Mouse (Mus musculus) heart, embryonic 13.5 days (tissue): ENCODE measurements around the gene Pde6h. TPM values are rescaled to one million over a fixed set of nuclear protein-coding genes. Genes with fewer than 3 reads are reported as not detected.

Source experiments
- ATAC-seq: fragments of 200-750 bp; cut with Nextera tagmentation; 2 replicates; pipeline ENCODE4 v1.8.0; 2017; ENCODE audit warnings: moderate TSS enrichment; ENCODE audit not compliant: insufficient number of reproducible peaks, low FRiP score, low TSS enrichment; ENCODE audit errors: extremely low read depth
- H3K27ac ChIP-seq: fragments of 300-500 bp; sonication (generic); replicated peaks from 2 replicates; pipeline ENCODE4 v1.5.1; 2015; ENCODE audit warnings: moderate library complexity, mild to moderate bottlenecking, inconsistent platforms
- H3K27me3 ChIP-seq: fragments of 300-500 bp; sonication (generic); replicated peaks from 2 replicates; pipeline ENCODE4 v1.6.1; 2015; ENCODE audit warnings: mild to moderate bottlenecking, inconsistent platforms
- H3K36me3 ChIP-seq: fragments of 300-500 bp; sonication (generic); 2 replicates; pipeline ENCODE4 v1.6.1; 2015; ENCODE audit warnings: mild to moderate bottlenecking, inconsistent platforms
- H3K4me1 ChIP-seq: fragments of 300-500 bp; sonication (generic); 2 replicates; pipeline ENCODE4 v1.6.1; 2015; ENCODE audit warnings: inconsistent platforms
- H3K4me2 ChIP-seq: fragments of 300-500 bp; sonication (generic); 2 replicates; pipeline ENCODE4 v1.6.1; 2015; ENCODE audit warnings: inconsistent platforms, mild to moderate bottlenecking, moderate library complexity
- H3K4me3 ChIP-seq: fragments of 300-500 bp; sonication (generic); 2 replicates; pipeline ENCODE4 v1.5.1; 2015; ENCODE audit warnings: moderate library complexity, mild to moderate bottlenecking, inconsistent platforms
- H3K9ac ChIP-seq: fragments of 300-500 bp; sonication (generic); 2 replicates; pipeline ENCODE4 v1.6.1; 2015; ENCODE audit warnings: inconsistent platforms, mild to moderate bottlenecking, moderate library complexity
- H3K9me3 ChIP-seq: fragments of 300-500 bp; sonication (generic); 2 replicates; pipeline ENCODE4 v1.6.1; 2016; ENCODE audit warnings: inconsistent platforms
- WGBS: fragments of 180-500 bp; shearing (Covaris S2); methylation state at CpG from one replicate; pipeline ENCODE4 v1.1.7; 2015; ENCODE audit warnings: mixed read lengths; 5-methylcytosine and 5-hydroxymethylcytosine counted together
- polyA plus RNA-seq: library from polyadenylated mRNA; unstranded; fragments of >200 nt; fragmentation: Nextera tagmentation; extraction: Ambion mirVana; gene quantifications from 2 replicates; pipeline ENCODE4 v1.2.1, GENCODE M21; 2015

Gene Pde6h
- polyA plus RNA-seq, 1 experiment from 2014 or later, result not detected

- Histone ChIP-seq H3K36me3 (no peaks in the 10 kb centered on the region), H3K4me1 (peaks cover 48% of the 10 kb centered on the region), H3K9ac (no peak overlapping the region), H3K4me2 (no peak overlapping the region), H3K27ac (no peak overlapping the region), H3K9me3 (no peaks in the 10 kb centered on the region), H3K27me3 (no peaks in the 10 kb centered on the region), H3K4me3 (no peak overlapping the region)
- no peak for ATAC-seq
Measured at GRCm38 (mm10) chr6:136943392-136943791, 19.8 kb downstream of the Pde6h start.

GRCm38 (mm10) chr6:136944511-136944910 is 20.9 kb downstream of the Pde6h start:
- Histone ChIP-seq H3K9ac (no peak overlapping the region), H3K4me1 (peaks cover 38% of the 10 kb centered on the region), H3K4me2 (no peak overlapping the region), H3K4me3 (no peak overlapping the region), H3K36me3 (no peaks in the 10 kb centered on the region), H3K27me3 (no peaks in the 10 kb centered on the region), H3K27ac (no peak overlapping the region), H3K9me3 (no peaks in the 10 kb centered on the region)
- no peak for ATAC-seq
- WGBS, result 78% methylated on average over 8 of the region's 8 CpGs

- peaks cover 21% of the 10 kb centered on the region for H3K4me1 ChIP-seq
- H3K27me3 ChIP-seq, result no peaks in the 10 kb centered on the region
- no peak overlapping the region for H3K4me2 ChIP-seq
- no peak overlapping the region for H3K9ac ChIP-seq
- 73% methylated on average over 5 of the region's 5 CpGs for WGBS
- ATAC-seq, result no peak
- H3K4me3 ChIP-seq, result no peak overlapping the region
- no peak overlapping the region for H3K27ac ChIP-seq
- H3K9me3 ChIP-seq, result no peaks in the 10 kb centered on the region
- no peaks in the 10 kb centered on the region for H3K36me3 ChIP-seq
Measured at GRCm38 (mm10) chr6:136946241-136946640, 22.6 kb downstream of the Pde6h start.

GRCm38 (mm10) chr6:136946943-136947342 is 23.3 kb downstream of the Pde6h start:
- no peak for ATAC-seq
- H3K36me3 ChIP-seq, result no peaks in the 10 kb centered on the region
- H3K4me2 ChIP-seq, result no peak overlapping the region
- WGBS, result 50% methylated on average over 8 of the region's 9 CpGs
- no peak overlapping the region for H3K9ac ChIP-seq
- H3K4me1 ChIP-seq, result peaks cover 14% of the 10 kb centered on the region
- no peak overlapping the region for H3K4me3 ChIP-seq
- H3K9me3 ChIP-seq, result no peaks in the 10 kb centered on the region
- H3K27me3 ChIP-seq, result no peaks in the 10 kb centered on the region
- no peak overlapping the region for H3K27ac ChIP-seq

- no peaks in the 10 kb centered on the region for H3K27me3 ChIP-seq
- H3K4me2 ChIP-seq, result no peak overlapping the region
- 74% methylated on average over 4 of the region's 4 CpGs for WGBS
- no peaks in the 10 kb centered on the region for H3K9me3 ChIP-seq
- peaks cover 10% of the 10 kb centered on the region; the same call in 1 of the 2 replicates for H3K4me1 ChIP-seq
- no peaks in the 10 kb centered on the region for H3K36me3 ChIP-seq
- H3K4me3 ChIP-seq, result no peak overlapping the region
- H3K27ac ChIP-seq, result no peak overlapping the region
- ATAC-seq, result no peak
- H3K9ac ChIP-seq, result no peak overlapping the region
Measured at GRCm38 (mm10) chr6:136947716-136948115, 24.1 kb downstream of the Pde6h start.

- H3K4me2 ChIP-seq, result no peak overlapping the region
- H3K9ac ChIP-seq, result no peak overlapping the region
- no peak overlapping the region for H3K27ac ChIP-seq
- no peak for ATAC-seq
- H3K4me3 ChIP-seq, result no peak overlapping the region
- 0 out of 2 replicates have a peak, but pooled peaks cover 6% of the 10 kb centered on the region for H3K4me1 ChIP-seq
- no peaks in the 10 kb centered on the region for H3K36me3 ChIP-seq
- H3K27me3 ChIP-seq, result no peaks in the 10 kb centered on the region
- WGBS, result 87% methylated on average over 2 of the region's 2 CpGs
- no peaks in the 10 kb centered on the region for H3K9me3 ChIP-seq
Measured at GRCm38 (mm10) chr6:136950171-136950570, 26.5 kb downstream of the Pde6h start.

- Histone ChIP-seq H3K27ac (no peak overlapping the region), H3K4me1 (no peaks in the 10 kb centered on the region), H3K9ac (no peak overlapping the region), H3K4me3 (no peak overlapping the region), H3K4me2 (no peak overlapping the region), H3K9me3 (no peaks in the 10 kb centered on the region), H3K36me3 (no peaks in the 10 kb centered on the region), H3K27me3 (no peaks in the 10 kb centered on the region)
- ATAC-seq, result no peak
- 80% methylated on average over 9 of the region's 9 CpGs for WGBS
Measured at GRCm38 (mm10) chr6:136952930-136953329, 29.3 kb downstream of the Pde6h start.

GRCm38 (mm10) chr6:136954192-136954591 is 30.6 kb downstream of the Pde6h start:
- Histone ChIP-seq H3K27me3 (no peaks in the 10 kb centered on the region), H3K9me3 (no peaks in the 10 kb centered on the region), H3K27ac (no peak overlapping the region), H3K9ac (no peak overlapping the region), H3K4me3 (no peak overlapping the region), H3K36me3 (no peaks in the 10 kb centered on the region), H3K4me2 (no peak overlapping the region), H3K4me1 (peaks cover 2% of the 10 kb centered on the region; the same call in 1 of the 2 replicates)
- WGBS, result 50% methylated on average over 6 of the region's 6 CpGs
- no peak for ATAC-seq

GRCm38 (mm10) chr6:136954715-136955114 is 31.1 kb downstream of the Pde6h start:
- no peak for ATAC-seq
- Histone ChIP-seq H3K4me2 (no peak overlapping the region), H3K27ac (no peak overlapping the region), H3K4me1 (peaks cover 3% of the 10 kb centered on the region; the same call in 1 of the 2 replicates), H3K36me3 (no peaks in the 10 kb centered on the region), H3K9me3 (no peaks in the 10 kb centered on the region), H3K9ac (no peak overlapping the region), H3K27me3 (no peaks in the 10 kb centered on the region), H3K4me3 (no peak overlapping the region)
- WGBS, result 88% methylated on average over 8 of the region's 8 CpGs

GRCm38 (mm10) chr6:136955240-136955639 is 31.6 kb downstream of the Pde6h start:
- no peak for ATAC-seq
- Histone ChIP-seq H3K27me3 (no peaks in the 10 kb centered on the region), H3K9me3 (no peaks in the 10 kb centered on the region), H3K9ac (no peak overlapping the region), H3K4me1 (peaks cover 3% of the 10 kb centered on the region; the same call in 1 of the 2 replicates), H3K27ac (no peak overlapping the region), H3K4me2 (no peak overlapping the region), H3K4me3 (no peak overlapping the region), H3K36me3 (no peaks in the 10 kb centered on the region)
- WGBS, result 80% methylated on average over 3 of the region's 3 CpGs

- H3K4me2 ChIP-seq, result no peak overlapping the region
- ATAC-seq, result no peak
- H3K4me3 ChIP-seq, result no peak overlapping the region
- H3K9ac ChIP-seq, result no peak overlapping the region
- 73% methylated on average over 7 of the region's 7 CpGs for WGBS
- peaks cover 3% of the 10 kb centered on the region; the same call in 1 of the 2 replicates for H3K4me1 ChIP-seq
- H3K27me3 ChIP-seq, result no peaks in the 10 kb centered on the region
- H3K27ac ChIP-seq, result no peak overlapping the region
- H3K36me3 ChIP-seq, result no peaks in the 10 kb centered on the region
- no peaks in the 10 kb centered on the region for H3K9me3 ChIP-seq
Measured at GRCm38 (mm10) chr6:136957062-136957461, 33.4 kb downstream of the Pde6h start.

- 56% methylated on average over 11 of the region's 11 CpGs for WGBS
- H3K4me2 ChIP-seq, result no peak overlapping the region
- ATAC-seq, result no peak
Measured at GRCm38 (mm10) chr6:136959131-136959530, 35.5 kb downstream of the Pde6h start.

More at GRCm38 (mm10) chr6:136959131-136959530, 35.5 kb downstream of the Pde6h start:
- Histone ChIP-seq H3K27ac (no peak overlapping the region), H3K27me3 (no peaks in the 10 kb centered on the region), H3K4me1 (peaks cover 11% of the 10 kb centered on the region), H3K4me3 (no peak overlapping the region), H3K36me3 (no peaks in the 10 kb centered on the region), H3K9ac (no peak overlapping the region), H3K9me3 (no peaks in the 10 kb centered on the region)
